Mouse (Mus musculus): Measurements from ENCODE around the gene P3h4. TPM values are rescaled to one million over a fixed set of nuclear protein-coding genes. Genes with fewer than 3 reads are reported as not detected.
"Not testable (repeated sequence)": the region's sequence is repeated elsewhere in the genome, so short reads cannot be mapped to it uniquely, and the experiment has no call there.

Gene P3h4
- polyA plus RNA-seq, 1 experiment, result 13.3 TPM

DNA sequence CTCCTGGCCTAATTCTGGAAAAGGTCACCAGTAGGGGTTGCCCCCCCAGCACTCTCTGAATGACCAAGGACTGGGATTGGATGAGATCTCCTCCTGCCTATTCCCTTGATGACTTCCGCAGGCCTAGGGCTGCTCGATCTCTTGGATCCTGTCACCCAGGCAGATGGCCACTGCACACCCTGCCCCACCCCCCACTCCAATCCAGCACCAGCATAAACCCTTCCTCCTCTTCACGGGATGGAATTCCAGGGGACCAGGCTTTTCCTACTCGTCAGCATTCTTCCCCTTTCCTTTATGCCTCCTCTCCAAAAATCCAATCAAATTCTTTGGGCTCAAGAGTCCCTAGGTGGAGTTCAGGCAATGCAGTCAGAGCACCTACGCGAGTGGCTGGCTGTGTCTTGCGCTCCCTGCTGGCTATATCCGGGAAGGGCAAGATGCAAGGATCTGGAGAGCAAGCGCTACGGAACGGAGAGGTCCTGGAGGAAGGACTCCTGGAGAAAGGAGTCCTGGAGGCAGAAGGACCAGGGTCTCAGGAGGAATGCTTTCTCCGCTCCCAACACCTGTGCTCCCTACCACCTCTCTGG lies 51.6 kb downstream of the P3h4 start:
- peaks cover 2% of the 10 kb centered on the region for H3K4me1 ChIP-seq (ENCODE audit: control insufficient read depth, insufficient read depth, low read length)
- H3K9ac ChIP-seq (ENCODE audit: low read depth, poor library complexity, severe bottlenecking), result no peak overlapping the region
- H3K27ac ChIP-seq (ENCODE audit: insufficient read depth, low read length), result no peak overlapping the region
- TF ChIP-seq POLR2A (IDR thresholded peaks at IDR 0.05; ENCODE audit: insufficient read depth, low read length) (no peak), CTCF (IDR thresholded peaks at IDR 0.05; ENCODE audit: low read depth, low read length) (peak; percentile 91)
- H3K4me3 ChIP-seq (ENCODE audit: low read depth, low read length), result no peak overlapping the region
- no peaks in the 10 kb centered on the region for H3K36me3 ChIP-seq (ENCODE audit: control insufficient read depth, insufficient read depth, low read length, poor library complexity, severe bottlenecking)
- H3K27me3 ChIP-seq (ENCODE audit: control insufficient read depth, insufficient read depth, low read length, poor library complexity, severe bottlenecking), result no peaks in the 10 kb centered on the region
- no peaks in the 10 kb centered on the region for H3K9me3 ChIP-seq (replicated peaks; ENCODE audit: control insufficient read depth, insufficient read depth, low read length, poor library complexity, severe bottlenecking)

DNA sequence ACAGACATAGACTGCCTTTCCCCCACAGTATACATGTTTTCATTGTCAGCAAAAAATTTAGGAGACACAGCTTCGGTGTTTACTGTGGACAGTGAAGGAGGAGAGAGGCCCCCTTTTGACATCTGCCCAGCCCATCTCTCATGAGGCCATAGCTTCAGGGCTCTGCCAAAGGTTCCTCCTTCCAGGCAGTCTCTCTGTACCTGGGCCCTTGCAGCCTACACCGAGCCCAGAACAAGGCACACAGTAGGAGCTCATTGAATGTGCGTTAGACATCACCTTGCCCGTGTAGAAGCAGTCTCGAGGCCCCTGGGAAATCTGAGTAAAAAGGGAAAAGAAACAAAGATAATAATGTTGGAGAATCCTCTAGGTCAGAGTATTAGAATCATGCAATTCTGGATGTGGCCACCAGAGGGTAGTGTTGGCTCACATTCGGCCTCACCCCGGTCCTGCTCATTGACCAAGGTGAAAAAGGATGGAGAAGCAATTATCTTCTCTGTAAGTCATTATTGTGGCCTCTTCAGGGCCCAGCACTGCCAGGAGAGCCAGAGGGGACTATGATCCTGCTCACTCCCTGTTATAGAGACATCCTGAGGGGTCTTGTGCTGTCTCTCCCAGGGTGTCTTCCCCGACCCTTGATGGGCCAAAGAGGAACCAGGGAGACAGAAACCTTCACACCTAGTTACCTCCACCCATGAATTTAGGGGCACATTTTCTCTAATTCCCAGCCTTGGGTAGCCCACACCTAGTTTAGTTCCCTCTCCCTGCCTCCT lies 52.2 kb downstream of the P3h4 start:
- Histone ChIP-seq H3K27ac (ENCODE audit: insufficient read depth, low read length) (no peak overlapping the region), H3K36me3 (ENCODE audit: control insufficient read depth, insufficient read depth, low read length, poor library complexity, severe bottlenecking) (no peaks in the 10 kb centered on the region), H3K4me1 (ENCODE audit: control insufficient read depth, insufficient read depth, low read length) (peaks cover 2% of the 10 kb centered on the region), H3K9ac (ENCODE audit: low read depth, poor library complexity, severe bottlenecking) (no peak overlapping the region), H3K9me3 (replicated peaks; ENCODE audit: control insufficient read depth, insufficient read depth, low read length, poor library complexity, severe bottlenecking) (no peaks in the 10 kb centered on the region), H3K4me3 (ENCODE audit: low read depth, low read length) (no peak overlapping the region), H3K27me3 (ENCODE audit: control insufficient read depth, insufficient read depth, low read length, poor library complexity, severe bottlenecking) (no peaks in the 10 kb centered on the region)
- TF ChIP-seq CTCF (IDR thresholded peaks at IDR 0.05; ENCODE audit: low read depth, low read length), result peak; percentile 85
- TF ChIP-seq POLR2A (IDR thresholded peaks at IDR 0.05; ENCODE audit: insufficient read depth, low read length), result no peak

DNA sequence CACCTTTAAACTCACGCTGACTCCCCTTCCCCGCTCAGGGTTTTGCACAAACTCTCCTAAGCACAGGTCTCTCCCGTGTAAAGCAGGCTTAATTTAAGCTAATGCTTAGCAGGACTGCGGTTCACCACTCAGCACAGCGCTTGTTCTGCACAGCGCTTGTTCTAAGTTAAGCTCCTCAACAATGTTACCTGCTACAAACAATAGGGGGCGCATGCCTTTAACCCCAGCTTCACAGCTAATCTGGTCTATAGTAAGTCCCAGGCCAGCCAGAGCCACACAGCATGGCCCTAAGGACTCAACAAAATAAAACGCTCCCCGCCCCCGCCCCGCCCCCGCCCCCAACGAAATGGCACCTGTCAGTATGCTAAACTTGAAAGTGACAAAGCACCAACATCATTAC lies 53.6 kb downstream of the P3h4 start:
- H3K9me3 ChIP-seq (replicated peaks; ENCODE audit: control insufficient read depth, insufficient read depth, low read length, poor library complexity, severe bottlenecking); H3K36me3 ChIP-seq (ENCODE audit: control insufficient read depth, insufficient read depth, low read length, poor library complexity, severe bottlenecking); H3K27me3 ChIP-seq (ENCODE audit: control insufficient read depth, insufficient read depth, low read length, poor library complexity, severe bottlenecking); H3K4me3 ChIP-seq (ENCODE audit: low read depth, low read length); H3K27ac ChIP-seq (ENCODE audit: insufficient read depth, low read length); H3K9ac ChIP-seq (ENCODE audit: low read depth, poor library complexity, severe bottlenecking); H3K4me1 ChIP-seq (ENCODE audit: control insufficient read depth, insufficient read depth, low read length): not testable (repeated sequence)

DNA sequence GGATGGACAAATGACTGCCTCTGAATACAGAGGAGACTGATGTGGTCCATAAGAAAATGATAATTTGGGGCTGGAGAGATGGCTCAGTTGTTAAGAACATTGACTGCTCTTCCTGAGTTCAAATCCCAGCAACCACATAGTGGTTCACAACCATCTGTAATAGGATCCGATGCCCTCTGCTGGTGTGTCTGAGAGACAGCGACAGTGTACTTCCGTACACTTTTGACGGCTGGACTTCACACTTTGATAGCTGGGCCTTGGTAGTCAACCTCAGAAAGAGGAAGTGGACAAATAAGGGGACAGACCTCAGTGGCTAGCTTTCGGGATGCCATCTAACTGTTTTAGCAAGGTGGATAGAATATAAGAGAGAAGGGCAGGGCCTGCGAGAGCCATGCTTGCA lies 54.5 kb downstream of the P3h4 start:
- no peaks in the 10 kb centered on the region for H3K4me1 ChIP-seq (ENCODE audit: control insufficient read depth, insufficient read depth, low read length)
- no peak overlapping the region for H3K9ac ChIP-seq (ENCODE audit: low read depth, poor library complexity, severe bottlenecking)
- H3K9me3 ChIP-seq (replicated peaks; ENCODE audit: control insufficient read depth, insufficient read depth, low read length, poor library complexity, severe bottlenecking), result no peaks in the 10 kb centered on the region
- no peaks in the 10 kb centered on the region for H3K36me3 ChIP-seq (ENCODE audit: control insufficient read depth, insufficient read depth, low read length, poor library complexity, severe bottlenecking)
- no peak overlapping the region for H3K27ac ChIP-seq (ENCODE audit: insufficient read depth, low read length)
- no peaks in the 10 kb centered on the region for H3K27me3 ChIP-seq (ENCODE audit: control insufficient read depth, insufficient read depth, low read length, poor library complexity, severe bottlenecking)
- TF ChIP-seq POLR2A (IDR thresholded peaks at IDR 0.05; ENCODE audit: insufficient read depth, low read length), result no peak
- no peak for TF ChIP-seq EP300 (IDR thresholded peaks at IDR 0.05; ENCODE audit: insufficient read depth, low read depth, low read length)
- TF ChIP-seq CTCF (IDR thresholded peaks at IDR 0.05; ENCODE audit: low read depth, low read length), result peak; percentile 15
- no peak overlapping the region for H3K4me3 ChIP-seq (ENCODE audit: low read depth, low read length)

Other genes starting within 250 kb of the P3h4 start
- not detected in 2 replicates for gene Krt9, start 221.6 kb downstream of the P3h4 start, polyA plus RNA-seq (2011; ENCODE audit: insufficient read depth, insufficient read length, low read depth, missing spikeins)
- 1.3 TPM in 1 of 2 replicates, not detected in the other for gene Krt14, start 207.3 kb downstream of the P3h4 start, polyA plus RNA-seq (2011; ENCODE audit: insufficient read depth, insufficient read length, low read depth, missing spikeins)
- 0.99 TPM in 1 of 2 replicates, not detected in the other for gene Krt16, start 165.9 kb downstream of the P3h4 start, polyA plus RNA-seq (2011; ENCODE audit: insufficient read depth, insufficient read length, low read depth, missing spikeins)
- 10.5 and 11.8 TPM in 2 replicates for gene Krt17, start 153.8 kb downstream of the P3h4 start, polyA plus RNA-seq (2011; ENCODE audit: insufficient read depth, insufficient read length, low read depth, missing spikeins)
- gene Krt42, start 145.0 kb downstream of the P3h4 start, polyA plus RNA-seq (2011; ENCODE audit: insufficient read depth, insufficient read length, low read depth, missing spikeins), result 20.6 and 21.5 TPM in 2 replicates
- gene Eif1, start 95.0 kb downstream of the P3h4 start, polyA plus RNA-seq (2011; ENCODE audit: insufficient read depth, insufficient read length, low read depth, missing spikeins), result 718 and 769 TPM in 2 replicates
- gene Gast, start 80.4 kb downstream of the P3h4 start, polyA plus RNA-seq (2011; ENCODE audit: insufficient read depth, insufficient read length, low read depth, missing spikeins), result not detected in 2 replicates
- 12.7 and 13.6 TPM in 2 replicates for gene Hap1, start 58.7 kb downstream of the P3h4 start, polyA plus RNA-seq (2011; ENCODE audit: insufficient read depth, insufficient read length, low read depth, missing spikeins)
- 166 and 171 TPM in 2 replicates for gene Jup, start 17.1 kb downstream of the P3h4 start, polyA plus RNA-seq (2011; ENCODE audit: insufficient read depth, insufficient read length, low read depth, missing spikeins)
- 22.5 and 24.3 TPM in 2 replicates for gene Fkbp10, start 861 bp upstream of the P3h4 start, polyA plus RNA-seq (2011; ENCODE audit: insufficient read depth, insufficient read length, low read depth, missing spikeins)
- 37.3 and 44.6 TPM in 2 replicates for gene Nt5c3b, start 27.0 kb upstream of the P3h4 start, polyA plus RNA-seq (2011; ENCODE audit: insufficient read depth, insufficient read length, low read depth, missing spikeins)
- gene Klhl10, start 27.1 kb upstream of the P3h4 start, polyA plus RNA-seq (2011; ENCODE audit: insufficient read depth, insufficient read length, low read depth, missing spikeins), result 0.84 and 0.90 TPM in 2 replicates
- gene Klhl11, start 57.9 kb upstream of the P3h4 start, polyA plus RNA-seq (2011; ENCODE audit: insufficient read depth, insufficient read length, low read depth, missing spikeins), result 18.4 and 19.6 TPM in 2 replicates
- gene Acly, start 113.2 kb upstream of the P3h4 start, polyA plus RNA-seq (2011; ENCODE audit: insufficient read depth, insufficient read length, low read depth, missing spikeins), result 225 and 232 TPM in 2 replicates
- gene Ttc25, start 130.8 kb upstream of the P3h4 start, polyA plus RNA-seq (2011; ENCODE audit: insufficient read depth, insufficient read length, low read depth, missing spikeins), result 2.5 and 3.4 TPM in 2 replicates
- gene Cnp, start 160.1 kb upstream of the P3h4 start, polyA plus RNA-seq (2011; ENCODE audit: insufficient read depth, insufficient read length, low read depth, missing spikeins), result 6.9 and 7.5 TPM in 2 replicates
- 29.1 and 30.0 TPM in 2 replicates for gene Nkiras2, start 204.4 kb upstream of the P3h4 start, polyA plus RNA-seq (2011; ENCODE audit: insufficient read depth, insufficient read length, low read depth, missing spikeins)
- gene Dnajc7, start 205.3 kb upstream of the P3h4 start, polyA plus RNA-seq (2011; ENCODE audit: insufficient read depth, insufficient read length, low read depth, missing spikeins), result 369 and 376 TPM in 2 replicates